23 mouse cellular contexts compared by ENCODE assay signal in genomic region chr8:120390598-120390997, GRCm38 (mm10).
DNase-seq lines count a peak whose midpoint lies in the region; ATAC-seq lines count a peak whose summit lies in the region.
"Had no signal": no experiment of that assay in that cellular context is flagged by ENCODE, and none has a peak within 500 bp of the region (broad histone marks: within the 10 kb centered on the region; RNA-seq: fewer than 3 reads in every experiment).

No protein-coding gene starts in this region.

- no peak overlapping the region for H3K4me2 ChIP-seq in hindbrain, embryonic 14.5 days (replicated peaks)
- H3K4me2 ChIP-seq: embryonic facial prominence, embryonic 13.5 days; embryonic facial prominence, embryonic 15.5 days; forebrain, embryonic 12.5 days had no signal

- no peaks in the 10 kb centered on the region for H3K36me3 ChIP-seq in heart, embryonic 10.5 days
- H3K36me3 ChIP-seq in splenic B cell, adult 2 months (ENCODE audit: control insufficient read depth, insufficient read depth, low read length, poor library complexity, severe bottlenecking) = no peaks in the 10 kb centered on the region
- no peaks in the 10 kb centered on the region for H3K36me3 ChIP-seq in hindbrain, embryonic 14.5 days (replicated peaks; ENCODE audit: control insufficient read depth, insufficient read depth)
- H3K36me3 ChIP-seq: embryonic facial prominence, embryonic 13.5 days; embryonic facial prominence, embryonic 15.5 days; forebrain, embryonic 10.5 days; forebrain, embryonic 12.5 days; G1E had no signal

- H3K4me3 ChIP-seq in heart, embryonic 10.5 days = no peak overlapping the region
- no peak overlapping the region for H3K4me3 ChIP-seq in hindbrain, embryonic 14.5 days (replicated peaks; ENCODE audit: low read length)
- H3K4me3 ChIP-seq: embryonic facial prominence, embryonic 13.5 days; embryonic facial prominence, embryonic 15.5 days; erythroblast, embryonic 14.5 days; forebrain, embryonic 10.5 days; forebrain, embryonic 12.5 days had no signal

- DNase-seq in heart, embryonic 10.5 days (ENCODE audit: low spot score) = no peak
- no peak for DNase-seq in heart, postnatal 36 days
- DNase-seq in A20 (ENCODE audit: low read depth, low spot score) = peak; percentile 67
- DNase-seq in splenic B cell, adult 2 months (ENCODE audit: low read depth, low spot score) = peak; percentile 57
- no peak for DNase-seq in hindbrain, embryonic 14.5 days (ENCODE audit: low spot score)
- DNase-seq: adrenal gland, adult 8-10 months; adrenal gland, postnatal 14 days; adrenal gland, postnatal 36 days; cerebellum, adult 11-12 months; cerebellum, adult 2 months; cerebellum, adult 9-10 months; cerebellum, postnatal 25 days; embryo, embryonic 11 days had no signal

- H3K9ac ChIP-seq in hindbrain, embryonic 14.5 days = no peak overlapping the region
- H3K9ac ChIP-seq: embryonic facial prominence, embryonic 13.5 days; embryonic facial prominence, embryonic 15.5 days; forebrain, embryonic 12.5 days had no signal

- H3K9me3 ChIP-seq in heart, embryonic 10.5 days = no peaks in the 10 kb centered on the region
- no peaks in the 10 kb centered on the region for H3K9me3 ChIP-seq in hindbrain, embryonic 14.5 days (ENCODE audit: control insufficient read depth, low read length)
- H3K9me3 ChIP-seq: embryonic facial prominence, embryonic 13.5 days; embryonic facial prominence, embryonic 15.5 days; forebrain, embryonic 10.5 days; forebrain, embryonic 12.5 days had no signal

- peak overlapping the region; percentile 62; the same call in 1 of the 2 replicates for H3K27ac ChIP-seq in heart, embryonic 10.5 days
- H3K27ac ChIP-seq in hindbrain, embryonic 14.5 days = no peak overlapping the region
- H3K27ac ChIP-seq: embryonic facial prominence, embryonic 15.5 days; forebrain, embryonic 10.5 days; forebrain, embryonic 12.5 days had no signal

- peaks cover 40% of the 10 kb centered on the region for H3K4me1 ChIP-seq in heart, embryonic 10.5 days
- H3K4me1 ChIP-seq in hindbrain, embryonic 14.5 days (replicated peaks; ENCODE audit: control insufficient read depth, insufficient read depth, low read length) = peaks cover 33% of the 10 kb centered on the region

- no peak for ATAC-seq in hindbrain, embryonic 14.5 days (ENCODE audit: low FRiP score)
- ATAC-seq: activated CD4-positive, CD25-positive, alpha-beta regulatory T cell, adult 4 months; forebrain, embryonic 14.5 days; forebrain, embryonic 16.5 days; Patski had no signal

- WGBS in heart, embryonic 10.5 days = 79% methylated on average over 7 of the region's 7 CpGs
- WGBS in hindbrain, embryonic 14.5 days = 87% methylated on average over 7 of the region's 7 CpGs

- intact Hi-C loops in heart, postnatal 36 days (cut with DNase I) = no loop called here

- no peaks in the 10 kb centered on the region; the same call in 1 of the 2 replicates for H3K27me3 ChIP-seq in heart, embryonic 10.5 days (ENCODE audit: insufficient read depth, poor library complexity, severe bottlenecking)
- H3K27me3 ChIP-seq in splenic B cell, adult 2 months (ENCODE audit: control insufficient read depth, insufficient read depth, low read length, poor library complexity, severe bottlenecking) = no peaks in the 10 kb centered on the region
- H3K27me3 ChIP-seq in hindbrain, embryonic 14.5 days (ENCODE audit: control insufficient read depth, insufficient read depth, low read length) = no peaks in the 10 kb centered on the region; the same call in 1 of the 2 replicates
- H3K27me3 ChIP-seq: embryonic facial prominence, embryonic 13.5 days; embryonic facial prominence, embryonic 15.5 days; Patski had no signal

Comparison
In these comparisons a context has a peak if more than half of its experiments do, and no peak if none do; other contexts are left out.
1. DNase-seq: peak in A20 (single experiment) and splenic B cell, adult 2 months (single experiment); none in heart, embryonic 10.5 days (single experiment), heart, postnatal 36 days (0 of 2) and hindbrain, embryonic 14.5 days (single experiment).